Mouse (Mus musculus): ENCODE results near the gene Pea15a.

Pea15a gene

DNA sequence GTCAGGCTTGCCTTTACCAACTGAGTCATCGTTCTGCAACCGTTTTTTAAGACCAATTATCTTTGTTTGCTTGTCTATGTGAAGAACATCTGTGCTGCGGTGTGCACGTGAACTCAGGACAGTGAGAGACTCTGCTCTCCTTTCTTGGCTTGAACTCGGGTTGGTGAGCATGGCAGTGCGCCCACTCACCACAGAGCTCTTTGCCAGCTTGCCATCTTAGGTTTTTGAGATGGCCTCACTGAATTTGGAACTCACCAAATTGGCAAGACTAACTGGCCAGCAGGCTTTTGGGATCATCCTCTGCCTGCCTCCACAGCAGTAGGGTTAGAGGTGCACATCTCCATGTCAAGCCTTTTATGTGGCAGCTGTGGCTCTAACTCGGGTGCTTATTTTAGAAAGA is 28.8 kb downstream of the Pea15a start:
- no peak for DNase-seq (ENCODE audit: low read depth)

DNA sequence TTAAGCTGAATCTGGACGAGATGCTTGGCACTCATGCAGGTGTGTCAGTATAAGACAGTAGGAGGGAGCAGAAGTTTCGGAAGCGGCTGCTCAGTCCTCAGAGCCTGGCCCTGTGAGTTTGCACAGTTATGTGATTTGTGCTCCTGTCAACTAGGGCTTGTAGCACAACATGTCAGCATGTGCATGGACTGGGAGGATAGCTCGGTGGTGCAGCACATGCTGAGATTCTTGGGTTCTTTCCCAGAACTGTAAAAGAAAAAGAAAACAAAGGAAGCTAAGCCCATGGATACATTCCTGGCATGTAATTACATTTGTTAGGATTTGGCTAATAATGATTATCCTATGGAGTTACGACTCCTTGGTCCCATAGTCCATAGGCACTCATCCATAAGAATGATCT is 33.4 kb downstream of the Pea15a start:
- DNase-seq (ENCODE audit: low read depth), result no peak

DNA sequence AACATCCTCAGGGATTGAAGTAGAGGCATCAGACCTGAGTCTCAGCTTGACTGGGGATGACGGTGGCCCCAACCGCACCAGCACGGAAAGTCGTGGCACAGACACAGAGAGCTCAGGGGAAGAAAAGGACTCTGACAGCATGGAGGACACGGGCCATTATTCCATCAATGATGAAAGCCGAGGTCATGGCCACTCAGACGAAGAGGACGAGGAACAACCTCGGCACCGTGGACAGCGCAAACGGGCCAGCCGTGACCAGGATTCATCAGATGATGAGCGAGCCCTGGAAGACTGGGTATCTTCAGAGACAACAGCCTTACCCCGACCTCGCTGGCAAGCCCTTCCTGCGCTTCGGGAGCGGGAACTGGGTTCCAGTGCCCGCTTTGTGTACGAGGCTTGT is 34.2 kb downstream of the Pea15a start:
- DNase-seq (ENCODE audit: low read depth), result no peak

DNA sequence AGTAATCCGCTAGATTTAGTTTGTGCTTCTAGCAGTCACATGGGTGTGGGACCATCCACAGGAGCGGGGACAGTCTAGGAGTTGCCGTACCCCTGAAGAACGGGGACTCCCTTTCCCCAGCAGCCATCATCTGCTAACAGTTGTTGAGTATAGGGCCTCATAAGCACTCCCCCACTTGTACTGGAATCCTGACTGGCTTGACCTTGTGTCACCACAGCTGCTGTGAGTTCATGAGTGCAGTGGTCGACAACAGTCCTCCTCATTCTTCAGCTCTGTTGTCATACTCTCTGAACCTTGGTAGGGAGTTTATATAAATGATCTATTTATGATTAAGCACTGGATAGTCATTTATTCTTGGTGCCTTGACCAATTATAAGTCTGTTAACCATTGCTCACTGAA is 36.8 kb downstream of the Pea15a start:
- DNase-seq (ENCODE audit: low read depth), result no peak

DNA sequence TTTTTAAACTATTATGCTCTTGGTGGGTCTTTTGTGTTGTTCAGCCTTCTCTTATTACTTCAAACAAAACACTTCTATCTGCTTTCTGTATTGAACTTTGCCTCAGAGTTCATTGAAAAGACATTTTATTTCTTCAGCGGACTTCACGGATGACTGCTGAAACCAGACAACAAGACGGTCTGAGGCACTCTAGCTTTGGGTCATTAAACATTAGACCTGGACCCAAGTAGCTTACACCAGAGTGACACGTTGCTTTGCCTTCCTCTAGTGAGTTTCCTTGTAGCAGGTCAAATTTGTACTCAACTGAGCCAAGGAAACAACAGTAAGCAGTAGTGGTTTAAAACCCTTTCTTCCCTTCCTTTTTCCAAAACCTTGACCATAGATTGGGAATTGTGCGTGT is 38.7 kb downstream of the Pea15a start:
- no peak for DNase-seq (ENCODE audit: low read depth)

DNA sequence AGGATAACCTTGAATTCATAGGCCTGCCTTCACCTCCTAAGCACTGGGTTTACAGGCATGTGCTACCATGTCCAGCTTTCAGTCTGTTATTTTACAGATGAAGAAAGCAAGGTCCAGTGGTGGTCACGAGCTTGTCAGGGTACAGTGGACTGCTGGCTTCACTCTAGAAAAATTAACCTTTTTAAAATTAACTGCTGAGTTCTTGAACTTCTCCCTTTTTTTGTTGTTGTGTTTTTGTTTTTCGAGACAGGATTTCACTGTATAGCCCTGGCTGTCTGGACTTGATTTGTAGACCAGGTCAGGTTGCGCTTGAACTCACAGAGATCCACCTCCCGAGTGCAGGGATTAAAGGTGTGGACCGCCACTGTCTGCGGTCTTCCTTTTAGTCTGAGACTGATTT is 43.6 kb downstream of the Pea15a start:
- no peak for DNase-seq (ENCODE audit: low read depth)

DNA sequence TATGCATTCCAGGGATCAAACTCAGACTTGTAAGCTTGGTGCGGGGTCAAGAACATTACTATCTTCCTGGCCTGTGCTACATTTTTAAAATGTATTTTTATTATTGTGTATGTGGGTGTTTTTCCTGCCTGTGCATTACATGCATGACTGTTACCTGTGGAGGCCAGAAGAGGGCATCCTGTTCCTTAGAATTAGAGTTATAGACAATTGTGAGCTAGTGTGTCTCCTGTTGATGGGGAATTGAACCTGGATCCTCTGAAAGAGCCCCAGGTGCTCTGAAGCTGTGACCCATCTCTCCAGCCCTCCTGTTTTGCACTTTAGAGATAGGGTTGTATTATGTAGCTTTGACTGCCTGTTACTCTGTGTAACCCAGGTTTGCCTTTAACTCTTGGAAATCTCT is 44.6 kb downstream of the Pea15a start:
- peak; percentile 13 for DNase-seq (ENCODE audit: low read depth)

DNA sequence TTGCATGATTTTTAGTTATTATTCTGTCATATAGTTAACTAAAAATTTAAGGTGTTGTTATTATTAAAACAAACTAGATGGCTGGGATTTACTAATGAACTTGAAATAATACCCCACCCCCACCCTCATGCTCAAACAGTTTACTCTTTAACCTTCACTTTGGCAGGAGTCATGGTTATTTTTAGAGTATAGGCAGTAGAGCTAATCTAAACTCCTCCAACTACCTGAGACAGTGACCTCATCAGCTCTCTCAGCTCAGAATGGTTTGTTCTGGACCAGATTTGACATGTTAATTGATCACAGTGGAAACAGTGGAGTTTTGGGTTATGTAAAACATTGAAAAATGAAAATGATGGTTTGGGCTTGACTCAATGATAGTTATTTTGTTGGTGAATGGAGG is 46.1 kb downstream of the Pea15a start:
- DNase-seq (ENCODE audit: low read depth), result no peak

DNA sequence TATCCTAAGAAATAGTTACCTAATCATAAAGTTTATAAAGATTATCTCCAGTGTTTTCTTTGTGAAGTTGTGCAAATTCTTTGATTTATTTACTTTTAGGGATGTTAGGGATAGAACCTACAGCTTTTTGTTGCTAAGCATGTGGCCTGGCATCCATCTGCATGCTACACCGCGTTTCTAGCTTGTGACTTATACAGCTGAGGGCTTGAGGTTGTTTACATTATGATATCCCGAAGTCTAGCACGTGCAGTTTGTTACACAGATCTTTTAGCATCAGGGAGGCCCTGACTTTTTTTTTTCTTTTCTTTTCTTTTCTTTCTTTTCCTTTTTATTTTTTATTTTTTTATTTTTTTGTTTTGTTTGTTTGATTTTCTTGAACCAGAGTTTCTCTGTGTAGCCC is 46.6 kb downstream of the Pea15a start:
- no peak for DNase-seq (ENCODE audit: low read depth)

DNA sequence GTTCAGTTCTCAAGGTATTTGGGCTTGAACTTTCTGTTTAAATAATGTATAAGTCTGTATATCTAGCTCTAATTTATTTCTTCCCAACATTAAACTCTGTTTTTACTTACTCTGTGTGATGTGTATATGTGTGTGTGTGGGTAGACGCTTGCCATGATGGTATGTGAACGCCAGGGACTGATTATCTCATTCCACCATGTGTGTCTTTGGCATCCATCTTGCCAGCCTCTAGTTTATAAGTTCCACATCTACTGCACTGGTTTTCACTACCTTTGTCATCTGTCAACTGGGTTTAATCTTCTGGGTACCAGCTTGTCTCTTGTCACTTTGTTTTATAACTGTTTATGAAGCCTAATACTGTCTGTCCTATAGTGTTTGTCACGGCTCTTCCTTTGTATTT is 51.1 kb downstream of the Pea15a start:
- no peak for DNase-seq (ENCODE audit: low read depth)

DNA sequence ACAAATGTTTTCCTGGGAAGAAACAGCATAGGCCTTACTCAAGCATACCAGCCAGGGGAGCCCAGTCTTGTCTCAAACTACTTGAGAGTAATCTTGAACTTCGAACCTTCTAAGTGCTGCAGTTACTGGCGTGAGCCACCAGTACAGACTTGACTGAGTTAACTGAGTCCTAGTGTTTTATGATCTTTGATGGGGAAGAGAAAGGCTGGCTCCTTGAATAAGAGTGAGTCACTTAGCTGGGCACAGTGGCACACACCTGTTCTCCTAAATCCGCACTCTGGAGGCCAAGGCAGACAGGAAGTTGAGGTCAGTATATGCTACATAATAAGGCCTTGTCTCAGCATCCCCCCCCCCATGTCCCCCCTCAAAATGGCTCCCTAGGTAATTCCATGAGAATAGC is 52.1 kb downstream of the Pea15a start:
- DNase-seq (ENCODE audit: low read depth), result no peak

DNA sequence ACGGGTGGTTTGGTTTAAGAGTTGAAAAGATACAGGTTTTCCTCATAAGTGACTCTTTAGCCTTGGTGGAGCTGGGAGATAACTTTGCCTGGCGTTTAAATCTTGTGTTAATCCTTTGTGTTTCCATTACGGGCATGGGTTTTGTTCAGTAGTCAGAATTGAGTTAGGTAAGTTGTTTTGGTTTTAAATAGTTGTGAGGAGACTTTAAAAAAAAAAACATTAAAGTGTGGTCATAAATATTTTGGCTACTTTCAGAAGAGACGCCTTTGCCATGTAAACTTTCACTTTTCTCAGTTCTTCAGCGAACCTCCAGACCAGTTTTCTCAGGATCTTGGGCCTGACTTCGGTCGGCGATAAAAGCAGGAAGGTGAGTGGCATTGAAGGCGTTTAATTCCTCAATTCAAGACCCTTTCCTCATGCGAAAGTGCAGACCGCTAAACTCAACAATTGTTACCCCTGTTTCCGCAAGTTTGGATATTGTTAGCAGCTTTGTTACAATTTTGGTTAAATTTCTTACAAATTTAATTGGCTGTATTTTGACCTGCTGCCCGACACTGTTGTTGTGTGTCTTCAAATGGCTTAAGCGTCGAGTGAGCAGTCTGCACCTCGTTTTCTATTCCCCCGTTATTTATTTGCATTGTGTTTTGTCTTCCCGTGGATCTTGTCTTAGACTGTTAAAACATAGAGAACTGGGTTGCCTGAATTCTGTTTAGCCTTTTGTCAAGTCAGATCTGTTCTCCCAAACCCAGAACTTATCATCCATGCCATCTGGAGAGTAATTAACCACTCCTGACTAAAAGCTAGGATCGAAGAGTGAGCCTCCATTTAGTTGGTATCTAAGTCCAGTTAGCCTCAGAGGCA is 57.4 kb downstream of the Pea15a start:
- peak; percentile 18 for DNase-seq (ENCODE audit: low read depth)

DNA sequence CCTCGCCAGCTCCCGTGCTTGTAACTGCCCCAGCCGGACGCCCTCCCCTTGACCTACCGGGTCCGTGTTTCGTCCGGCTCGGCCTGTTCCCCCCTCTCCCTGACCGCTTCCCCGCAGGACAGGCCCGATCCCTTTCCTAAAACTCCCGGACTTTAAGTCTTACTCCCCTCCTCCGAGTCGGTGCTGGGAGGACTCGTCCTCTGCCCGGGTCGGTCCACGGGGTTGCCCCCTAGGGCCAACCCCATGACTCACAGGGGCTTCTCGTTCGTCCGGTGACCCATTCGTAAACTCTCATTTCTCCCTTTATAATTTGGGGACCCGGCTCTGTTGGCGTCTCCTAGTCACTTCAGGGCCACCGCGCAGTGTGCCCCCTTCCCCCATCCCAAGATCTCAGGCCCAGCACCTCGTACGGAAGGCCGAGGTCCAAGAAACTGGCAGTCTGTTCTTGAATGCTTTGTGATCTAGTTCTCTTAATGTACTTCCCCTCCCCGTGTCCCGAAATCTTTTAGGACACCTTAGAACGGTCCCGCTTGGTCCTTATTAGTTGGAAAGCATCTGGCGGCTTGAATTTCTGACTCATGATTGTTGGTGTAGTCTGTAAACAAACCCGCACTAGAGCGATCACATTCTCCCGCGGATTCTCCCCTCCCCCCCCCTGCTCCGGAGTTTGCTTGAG is 58.2 kb downstream of the Pea15a start:
- DNase-seq (ENCODE audit: low read depth), result peak; percentile 66

DNA sequence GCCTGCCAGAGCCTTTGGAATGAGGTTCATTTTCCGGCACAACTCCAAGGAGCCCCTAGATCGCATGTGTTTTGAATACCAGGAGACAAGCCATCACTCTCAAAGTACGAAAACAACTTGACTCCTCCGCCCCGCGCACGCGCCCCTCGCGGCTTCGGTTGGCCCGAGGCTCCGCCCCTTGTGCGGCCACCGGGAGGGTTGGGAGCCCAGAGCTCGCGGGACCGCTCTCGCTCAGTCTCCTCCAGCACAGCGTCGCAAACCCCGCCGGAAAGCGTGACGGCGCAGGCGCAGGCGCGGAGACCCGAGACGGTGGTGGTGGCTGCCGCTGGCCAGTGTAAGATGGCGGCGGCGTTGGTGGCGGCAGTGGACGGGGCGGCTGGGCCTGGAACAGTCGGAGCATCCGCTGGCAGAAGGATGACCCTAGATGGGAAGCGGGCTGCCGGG is 58.7 kb downstream of the Pea15a start, which contains the start of gene Dcaf8:
Dcaf8 (plus strand) TSS at position 250 of the 444 bp plus-strand sequence.
- peak; percentile 96 for DNase-seq (ENCODE audit: low read depth)

All from c-Kit-positive CD71-negative TER-119-negative erythroid progenitor cells, embryonic 14.5 days (primary cell).